Mouse (Mus musculus): ENCODE data around the gene Ambra1.
A peak's percentile ranks its signal among the peaks of the same experiment; 100 is the strongest.
"Not testable (repeated sequence)": the region's sequence is repeated elsewhere in the genome, so short reads cannot be mapped to it uniquely, and the experiment has no call there.

Ambra1 gene

DNA sequence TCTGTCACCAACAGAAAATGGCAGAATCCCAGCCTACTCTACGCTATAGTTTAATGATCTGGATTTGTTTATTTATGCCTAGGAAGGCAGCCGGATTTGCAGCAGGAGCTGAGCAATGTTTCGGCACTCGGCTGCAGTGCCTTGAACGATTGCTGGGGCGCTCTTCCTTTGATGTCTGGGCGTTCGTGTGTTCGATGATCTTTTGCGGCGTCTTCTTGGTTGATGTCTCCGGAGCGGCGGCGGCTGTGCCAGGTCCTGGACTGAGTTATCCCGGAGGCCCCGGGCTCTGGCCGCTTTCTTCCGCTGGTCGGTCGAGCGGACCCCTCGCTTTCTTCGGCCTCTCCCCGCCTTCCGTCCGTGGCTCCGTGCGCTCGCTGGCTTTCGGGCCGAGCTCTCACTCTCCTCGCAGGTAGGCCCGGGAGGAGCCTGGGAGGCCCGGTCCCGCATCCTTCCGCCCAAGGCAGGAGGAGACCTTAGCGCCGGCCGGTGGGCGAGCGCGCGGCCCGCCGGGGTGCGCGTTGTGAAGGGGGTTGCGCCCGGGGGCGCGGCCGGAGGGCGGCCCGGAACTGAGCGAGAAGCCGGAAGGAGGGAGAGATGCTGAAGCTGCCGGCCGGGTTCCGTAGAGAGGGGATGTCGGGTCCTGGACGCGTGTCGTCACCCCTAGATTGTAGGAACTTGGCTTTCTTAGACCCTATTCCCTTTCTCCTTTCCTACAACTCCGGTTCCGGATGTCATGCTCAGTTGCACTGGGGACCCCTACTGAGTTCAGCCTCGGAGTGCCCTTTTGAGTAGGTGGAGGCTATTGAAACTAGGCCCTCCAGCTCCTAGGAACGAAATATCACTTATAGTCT lies at the start of gene Ambra1:
TSS of gene Ambra1 (plus strand) at position 164 of the 851 bp plus-strand sequence.
- DNase-seq (ENCODE audit: low spot score in 2 of 2): peak; percentile 77

DNA sequence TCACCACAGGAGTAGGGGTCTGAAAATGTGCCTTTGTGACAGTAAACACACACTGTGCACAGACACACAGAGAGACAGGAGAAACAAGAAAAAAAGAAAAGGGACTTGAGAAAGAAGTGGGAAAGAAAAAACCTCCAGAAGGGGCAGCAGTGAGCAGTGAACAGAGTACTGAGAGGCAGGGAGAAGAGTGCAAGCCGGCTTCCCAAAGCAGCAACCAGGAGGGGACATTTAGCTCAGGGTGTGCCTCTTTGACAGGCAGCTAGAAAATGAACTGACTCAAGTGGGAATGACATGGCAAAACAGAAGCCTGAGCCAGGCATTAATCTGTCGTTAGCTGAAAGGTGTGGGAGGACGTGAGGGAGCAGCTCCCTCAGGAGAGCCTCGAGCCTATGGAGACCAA lies 47.1 kb upstream of the Ambra1 start:
- DNase-seq (ENCODE audit: low spot score in 2 of 2): no peak

GRCm38 (mm10) chr2:91683919-91684318 lies 46.0 kb upstream of the Ambra1 start:
- no peak for DNase-seq (ENCODE audit: low spot score in 2 of 2)

GRCm38 (mm10) chr2:91689452-91689851 lies 40.5 kb upstream of the Ambra1 start:
- peak in 1 of 2 experiments; percentile 40 for DNase-seq (ENCODE audit: low spot score in 2 of 2)

DNA sequence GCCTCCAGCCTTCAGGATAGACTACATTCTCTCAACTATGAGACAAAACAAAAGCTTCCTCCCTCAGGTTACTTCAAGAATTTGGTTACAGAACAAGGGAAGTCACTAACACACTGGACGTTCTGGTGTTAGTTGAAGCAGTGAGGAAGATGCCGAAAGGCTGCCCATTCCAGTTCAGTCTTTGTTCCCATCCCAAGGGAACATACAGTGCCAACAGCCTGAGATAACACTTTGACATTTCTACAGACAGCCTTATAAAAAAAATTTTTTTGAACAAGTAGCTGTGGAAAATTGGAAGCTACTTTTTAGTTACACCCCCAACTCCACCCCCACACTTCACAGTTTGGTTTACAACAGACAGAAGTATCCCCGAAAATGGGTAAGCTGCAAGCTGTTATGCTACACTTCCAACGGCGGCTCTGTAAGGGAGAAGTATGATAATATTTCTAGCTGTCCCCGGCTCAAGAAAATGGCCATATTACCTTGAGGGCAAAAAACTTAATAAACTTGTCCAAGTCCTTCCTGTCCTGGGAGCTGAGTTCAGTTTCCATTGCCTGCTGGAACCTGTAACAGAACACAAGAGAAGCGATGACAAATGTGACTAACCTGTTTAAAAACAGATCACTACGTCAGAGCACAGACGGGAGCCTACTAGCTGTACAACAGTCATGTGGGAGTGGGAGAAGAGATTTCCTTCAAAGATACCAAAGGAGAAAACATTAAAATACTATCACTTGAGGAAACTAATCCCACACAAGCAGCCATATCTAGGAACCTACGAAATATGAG lies 34.3 kb upstream of the Ambra1 start:
- DNase-seq (ENCODE audit: low spot score in 2 of 2): no peak

DNA sequence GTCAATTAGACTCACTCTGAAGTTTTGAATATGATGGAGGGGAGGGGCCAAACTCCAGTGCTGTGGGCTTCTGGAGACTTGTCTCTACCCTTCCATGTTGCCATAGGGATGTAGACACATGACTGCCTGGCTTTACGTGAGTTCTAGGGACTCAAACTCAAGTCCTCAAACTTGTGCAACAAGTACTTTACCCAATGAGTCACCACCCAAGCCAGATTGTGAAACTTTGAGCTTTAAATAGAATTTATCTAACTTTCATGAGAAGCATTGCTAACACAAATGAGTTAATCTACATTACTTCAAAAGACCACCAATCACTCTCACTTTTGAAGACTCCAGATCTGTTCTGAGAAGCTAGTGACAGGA lies 33.7 kb upstream of the Ambra1 start:
- DNase-seq (ENCODE audit: low spot score in 2 of 2): no peak

- DNase-seq (ENCODE audit: low spot score in 2 of 2): no peak
Measured at GRCm38 (mm10) chr2:91699225-91699624, 30.7 kb upstream of the Ambra1 start.

DNA sequence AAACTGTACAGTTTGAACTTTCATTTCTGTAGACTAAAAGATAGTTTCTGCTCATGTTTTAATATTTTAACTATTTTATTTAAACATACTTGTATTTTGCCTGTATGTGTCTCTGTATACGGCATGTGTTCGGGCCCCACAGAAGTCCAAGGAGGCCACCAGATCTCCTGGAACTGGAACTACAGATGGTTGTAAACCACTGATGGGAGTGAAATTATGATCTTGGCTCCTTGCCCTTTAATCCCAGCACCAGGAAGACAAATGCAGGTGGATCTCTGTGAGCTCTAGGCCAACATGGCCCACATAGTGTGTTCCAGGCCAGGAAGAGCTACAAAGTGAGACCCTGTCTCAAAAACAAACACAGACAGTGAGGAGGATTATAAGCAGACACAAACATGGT lies 28.6 kb upstream of the Ambra1 start:
- DNase-seq (ENCODE audit: low spot score in 2 of 2): no peak

DNA sequence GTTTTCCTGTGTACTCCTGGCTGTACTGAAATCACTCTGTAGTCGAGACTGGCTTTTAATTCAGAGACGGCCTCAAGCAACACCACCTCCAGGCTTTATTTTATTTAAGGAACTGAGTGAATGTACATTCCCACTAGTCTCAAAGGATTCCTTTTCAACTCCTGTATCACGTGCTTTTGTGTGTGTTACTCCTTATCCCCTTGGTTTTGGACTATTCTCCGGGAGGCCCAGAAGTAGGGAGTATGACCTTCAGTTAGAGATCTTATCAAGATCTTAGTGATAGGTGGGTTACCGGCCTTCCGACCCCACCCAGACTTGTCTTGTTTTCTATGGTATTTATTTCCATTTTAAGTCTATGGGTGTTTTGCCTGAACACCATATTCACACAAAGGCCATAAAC lies 24.2 kb upstream of the Ambra1 start:
- DNase-seq (ENCODE audit: low spot score in 2 of 2): no peak

- DNase-seq (ENCODE audit: low spot score in 2 of 2): no peak
Measured at GRCm38 (mm10) chr2:91706456-91706855, 23.5 kb upstream of the Ambra1 start.

GRCm38 (mm10) chr2:91708361-91708760 lies 21.6 kb upstream of the Ambra1 start:
- DNase-seq (ENCODE audit: low spot score in 2 of 2): no peak

DNA sequence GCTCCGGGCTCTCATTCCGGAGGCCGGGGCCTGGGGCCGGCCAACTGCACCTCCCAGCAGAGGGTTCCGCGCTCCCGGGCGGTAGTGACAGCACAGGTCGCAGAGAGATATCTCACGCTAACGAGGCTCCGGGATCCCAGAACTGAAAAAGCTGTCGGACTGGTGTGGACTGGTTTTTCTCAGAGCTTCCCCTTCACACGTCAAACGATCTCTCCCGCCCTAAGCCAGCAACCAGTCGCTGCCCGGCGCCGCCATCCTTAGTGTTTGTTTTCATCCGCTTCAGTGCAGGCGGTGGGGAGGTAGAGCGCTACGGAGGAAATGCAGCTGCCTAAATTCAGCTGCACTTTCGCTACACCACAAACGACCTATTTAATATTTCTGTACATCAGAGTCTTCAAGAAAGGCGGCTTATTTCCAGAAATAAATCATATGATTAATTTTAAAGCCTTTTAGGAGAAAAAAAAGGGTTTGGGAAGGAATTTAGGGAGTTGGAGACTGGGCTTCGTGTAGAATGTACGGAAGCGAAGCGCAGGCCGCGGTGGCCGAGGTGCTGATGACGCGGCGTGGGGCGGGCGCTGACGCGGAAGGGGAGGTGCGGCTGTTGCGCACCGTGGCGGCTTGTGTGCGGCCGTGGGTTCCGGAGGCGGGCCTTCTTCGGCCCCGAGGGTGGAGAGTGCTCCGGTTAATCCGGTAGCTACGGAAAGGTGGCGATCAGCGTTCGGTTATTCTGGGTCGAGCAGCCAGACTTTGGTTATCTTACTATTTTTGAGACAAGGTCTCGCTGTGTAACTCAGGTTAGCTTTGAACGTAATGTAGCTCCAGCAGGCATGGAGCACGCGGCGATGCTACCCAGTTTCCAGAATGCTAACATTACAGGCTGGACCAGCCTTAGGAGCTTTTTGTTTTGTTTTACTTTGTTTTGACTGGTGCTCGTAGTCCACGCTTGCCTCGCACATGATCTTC lies 19.4 kb upstream of the Ambra1 start, which contains the start of the genes Atg13 and Harbi1:
TSS of gene Atg13 (minus strand) at position 305 of the 963 bp plus-strand sequence.
TSS of gene Harbi1 (plus strand) at position 581 of the 963 bp plus-strand sequence.
- DNase-seq (ENCODE audit: low spot score in 2 of 2): peak; percentile 88 to 93

DNA sequence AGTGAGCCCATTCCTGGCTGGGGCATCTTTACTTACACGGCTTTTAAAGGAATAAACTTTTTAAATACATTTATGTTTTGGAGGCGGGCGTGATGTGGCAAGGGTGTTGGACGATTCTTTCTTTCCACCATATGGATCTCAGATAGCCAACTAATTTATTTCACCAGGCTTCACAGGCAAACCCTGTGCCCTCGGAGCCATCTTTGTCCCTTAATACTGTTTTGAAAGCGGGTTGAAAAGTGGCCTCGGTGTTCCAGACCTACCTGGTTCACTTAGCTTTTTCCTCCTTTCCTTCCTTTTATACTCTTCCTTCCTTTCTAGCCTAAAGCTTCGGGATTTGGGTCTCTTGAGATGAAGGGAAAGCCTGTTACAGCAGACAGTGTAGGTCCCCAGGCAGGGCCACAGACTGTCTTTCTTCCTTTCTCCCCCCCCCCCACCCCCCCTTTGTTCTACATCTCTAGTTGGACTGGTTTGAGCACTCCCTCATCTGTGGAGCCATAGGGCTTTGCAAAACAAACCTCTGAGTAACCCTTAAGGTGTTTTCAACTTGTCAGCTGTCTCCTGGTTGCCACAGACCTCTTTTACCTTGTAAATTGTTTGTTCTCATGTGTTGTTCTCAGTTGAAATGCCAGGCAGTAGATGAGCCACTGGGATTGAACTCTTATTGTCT lies 18.5 kb upstream of the Ambra1 start:
- no peak for DNase-seq (ENCODE audit: low spot score in 2 of 2)

- no peak for DNase-seq (ENCODE audit: low spot score in 2 of 2)
Measured at GRCm38 (mm10) chr2:91714921-91715320, 15.0 kb upstream of the Ambra1 start.

- DNase-seq (ENCODE audit: low spot score in 2 of 2): no peak
Measured at GRCm38 (mm10) chr2:91718276-91718675, 11.7 kb upstream of the Ambra1 start.

DNA sequence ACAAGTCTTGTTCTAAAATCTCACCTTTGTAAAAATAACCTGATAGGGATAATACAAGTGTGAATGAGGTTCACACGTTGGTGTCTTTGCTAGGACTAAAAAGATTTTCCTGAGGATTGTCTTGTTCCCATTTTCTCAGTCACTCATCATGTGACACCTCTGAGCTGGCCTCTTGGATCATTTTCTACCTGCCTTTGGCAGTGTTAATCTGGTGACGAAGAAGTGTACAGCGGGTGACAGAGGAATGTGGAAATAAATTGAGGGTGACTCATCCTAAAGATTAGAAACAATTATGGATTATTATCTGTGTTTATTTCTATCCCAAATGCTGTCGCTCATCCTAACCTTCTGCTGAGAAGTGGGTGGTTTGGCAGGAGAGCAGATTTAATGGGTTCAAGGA lies 6.6 kb upstream of the Ambra1 start:
- no peak for DNase-seq (ENCODE audit: low spot score in 2 of 2)

GRCm38 (mm10) chr2:91723951-91724350 lies 6.0 kb upstream of the Ambra1 start:
- no peak for DNase-seq (ENCODE audit: low spot score in 2 of 2)

- no peak for DNase-seq (ENCODE audit: low spot score in 2 of 2)
Measured at GRCm38 (mm10) chr2:91724716-91725115, 5.2 kb upstream of the Ambra1 start.

GRCm38 (mm10) chr2:91725476-91725875 lies 4.5 kb upstream of the Ambra1 start:
- not testable (repeated sequence) for DNase-seq (ENCODE audit: low spot score in 2 of 2)

DNA sequence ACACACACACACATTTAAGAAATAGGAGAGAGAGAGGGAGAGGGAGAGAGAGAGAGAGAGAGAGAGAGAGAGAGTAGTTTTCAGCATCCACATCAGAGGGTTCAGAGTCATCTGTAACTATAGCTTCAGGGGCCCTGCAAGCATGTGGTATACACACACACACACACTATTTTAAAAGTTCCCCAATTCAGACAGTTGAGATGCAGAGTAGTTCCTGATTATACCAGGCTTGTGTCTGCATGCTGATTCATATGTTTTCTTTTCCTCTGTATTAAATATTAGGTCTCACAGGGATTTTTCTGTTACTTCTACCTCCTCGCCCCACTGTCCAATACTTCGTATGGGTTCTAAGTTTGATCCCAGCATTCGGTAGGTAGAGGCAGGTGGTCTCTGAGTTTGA lies 2.9 kb upstream of the Ambra1 start:
- DNase-seq (ENCODE audit: low spot score in 2 of 2): no peak

- DNase-seq (ENCODE audit: low spot score in 2 of 2): no peak
Measured at GRCm38 (mm10) chr2:91729571-91729970, 363 bp upstream of the Ambra1 start.
